Mouse (Mus musculus) myocyte (in vitro differentiated cells): ENCODE results near the gene Faim. TPM values are rescaled to one million over a fixed set of nuclear protein-coding genes. Genes with fewer than 3 reads are reported as not detected.

ENCODE experiments used
- H3K27me3 ChIP-seq: one replicate; pipeline ENCODE4 v1.6.1; 2011; ENCODE audit not compliant: control insufficient read depth, insufficient read depth, insufficient read length
- H3K36me3 ChIP-seq: one replicate; pipeline ENCODE4 v1.6.1; 2011; ENCODE audit not compliant: control insufficient read depth, insufficient read depth
- H3K4me2 ChIP-seq: one replicate; pipeline ENCODE4 v1.6.1; 2011; ENCODE audit warnings: low read depth, control low read depth
- H3K4me3 ChIP-seq: one replicate; pipeline ENCODE4 v1.5.1; 2011; ENCODE audit warnings: mild to moderate bottlenecking, control low read depth, moderate library complexity
- H3K79me2 ChIP-seq: one replicate; pipeline ENCODE4 v1.6.1; 2011; ENCODE audit not compliant: control insufficient read depth, insufficient read depth
- H3ac ChIP-seq: one replicate; pipeline ENCODE4 v1.6.1; 2011; ENCODE audit not compliant: control insufficient read depth, insufficient read length
- CEBPB ChIP-seq: IDR thresholded peaks from 2 replicates; pipeline ENCODE4 v1.6.1; 2011; ENCODE audit warnings: mild to moderate bottlenecking, moderate library complexity; ENCODE audit not compliant: poor library complexity, insufficient read depth, severe bottlenecking
- E2F4 ChIP-seq: IDR thresholded peaks from one replicate; pipeline ENCODE4 v1.6.1; 2011; ENCODE audit warnings: mild to moderate bottlenecking, control low read depth, moderate library complexity; ENCODE audit not compliant: insufficient read depth
- MAX ChIP-seq: IDR thresholded peaks from one replicate; pipeline ENCODE4 v1.6.1; 2011; ENCODE audit warnings: low read depth, mild to moderate bottlenecking, control low read depth
- MYOD1 ChIP-seq, 3 experiments: IDR thresholded peaks; one replicate each; pipeline ENCODE4 v1.6.1; 2011; ENCODE audit warnings: control low read depth in 2 of 3, low read depth in 2 of 3, mild to moderate bottlenecking in 2 of 3, moderate library complexity in 1 of 3; ENCODE audit not compliant: insufficient read length in 2 of 3, control insufficient read depth in 1 of 3
- MYOG ChIP-seq, 3 experiments: IDR thresholded peaks; one replicate each; pipeline ENCODE4 v1.6.1; 2011; ENCODE audit warnings: control low read depth in 2 of 3, low read depth in 2 of 3, mild to moderate bottlenecking in 2 of 3; ENCODE audit not compliant: insufficient read length in 2 of 3, control insufficient read depth in 1 of 3, insufficient read depth in 1 of 3
- POLR2A ChIP-seq: IDR thresholded peaks from one replicate; pipeline ENCODE4 v1.6.1; 2011; ENCODE audit warnings: low read depth, mild to moderate bottlenecking, control low read depth, moderate library complexity; ENCODE audit not compliant: insufficient read length
- POLR2AphosphoS2 ChIP-seq: IDR thresholded peaks from one replicate; pipeline ENCODE4 v1.6.1; 2011; ENCODE audit warnings: low read depth, control low read depth; ENCODE audit not compliant: insufficient read length
- REST ChIP-seq: IDR thresholded peaks from one replicate; pipeline ENCODE4 v1.6.1; 2011; ENCODE audit warnings: mild to moderate bottlenecking, control low read depth, moderate library complexity; ENCODE audit not compliant: insufficient read depth, insufficient read length
- SRF ChIP-seq: IDR thresholded peaks from one replicate; pipeline ENCODE4 v1.6.1; 2011; ENCODE audit warnings: low read depth; ENCODE audit not compliant: control insufficient read depth, insufficient read length
- TCF12 ChIP-seq: IDR thresholded peaks from one replicate; pipeline ENCODE4 v1.6.1; 2011; ENCODE audit warnings: mild to moderate bottlenecking, control low read depth; ENCODE audit not compliant: poor library complexity, insufficient read depth, severe bottlenecking
- TCF3 ChIP-seq: IDR thresholded peaks from one replicate; pipeline ENCODE4 v1.6.1; 2011; ENCODE audit warnings: low read depth, control low read depth; ENCODE audit not compliant: insufficient read length
- USF1 ChIP-seq: IDR thresholded peaks from one replicate; pipeline ENCODE4 v1.6.1; 2011; ENCODE audit warnings: low read depth, mild to moderate bottlenecking, control low read depth, moderate library complexity
- polyA plus RNA-seq: library from polyadenylated mRNA; unstranded; fragments of >200 nt; fragmentation: generic; extraction: Trizol; gene quantifications from one replicate; pipeline ENCODE4 v1.2.1, GENCODE M21; 2012; ENCODE audit warnings: missing spikeins

Faim gene
- polyA plus RNA-seq, 1 experiment = 17.3 TPM

GRCm38 (mm10) chr9:98954391-98955102 lies 31.6 kb upstream of the Faim start:
- no peak for TF ChIP-seq REST
- TF ChIP-seq MYOG (IDR thresholded peaks at IDR 0.05; ENCODE audit: control insufficient read depth in 1 of 3, insufficient read depth in 1 of 3, insufficient read length in 2 of 3, low read depth in 2 of 3) = no peak
- TF ChIP-seq E2F4 = no peak
- no peak for TF ChIP-seq TCF12
- TF ChIP-seq MAX = no peak
- no peak for TF ChIP-seq MYOD1 (IDR thresholded peaks at IDR 0.05; ENCODE audit: control insufficient read depth in 1 of 3, insufficient read length in 2 of 3, low read depth in 2 of 3)
- TF ChIP-seq TCF3 = no peak
- TF ChIP-seq USF1 = no peak
- TF ChIP-seq SRF = no peak
- TF ChIP-seq POLR2A = no peak
- TF ChIP-seq POLR2AphosphoS2 = no peak
- TF ChIP-seq CEBPB = no peak
- H3K27me3 ChIP-seq = peaks cover 79% of the 10 kb centered on the region
- peak overlapping the region; percentile 48 for H3K4me2 ChIP-seq
- no peaks in the 10 kb centered on the region for H3K36me3 ChIP-seq
- H3K4me3 ChIP-seq = no peak overlapping the region
- no peak overlapping the region for H3ac ChIP-seq
- H3K79me2 ChIP-seq = no peaks in the 10 kb centered on the region

- Histone ChIP-seq H3K4me3 (no peak within 1 kb of the TSS), H3K27me3 (peaks cover 82% of the 10 kb centered on the region), H3K79me2 (no peaks in the 10 kb centered on the region), H3K4me2 (peak within 1 kb of the TSS; percentile 48), H3K36me3 (no peaks in the 10 kb centered on the region), H3ac (no peak within 1 kb of the TSS)
- TF ChIP-seq TCF12 (no peak), MYOD1 (IDR thresholded peaks at IDR 0.05; ENCODE audit: control insufficient read depth in 1 of 3, insufficient read length in 2 of 3, low read depth in 2 of 3) (no peak), CEBPB (no peak), POLR2A (no peak), MYOG (IDR thresholded peaks at IDR 0.05; ENCODE audit: control insufficient read depth in 1 of 3, insufficient read depth in 1 of 3, insufficient read length in 2 of 3, low read depth in 2 of 3) (no peak), SRF (no peak), E2F4 (no peak), MAX (no peak), TCF3 (no peak), REST (no peak), POLR2AphosphoS2 (no peak), USF1 (no peak)
Observed at GRCm38 (mm10) chr9:98955103-98955715, 31.0 kb upstream of the Faim start, which contains the start of gene Foxl2. Foxl2 (plus strand) TSS chr9:98955288.

GRCm38 (mm10) chr9:98955716-98956224 lies 30.4 kb upstream of the Faim start:
- TF ChIP-seq REST = no peak
- no peak for TF ChIP-seq CEBPB
- TF ChIP-seq POLR2A = no peak
- no peak for TF ChIP-seq SRF
- Histone ChIP-seq H3K4me2 (peak overlapping the region; percentile 48), H3ac (no peak overlapping the region), H3K4me3 (no peak overlapping the region), H3K36me3 (no peaks in the 10 kb centered on the region), H3K27me3 (peaks cover 81% of the 10 kb centered on the region), H3K79me2 (no peaks in the 10 kb centered on the region)

- TF ChIP-seq MYOG (IDR thresholded peaks at IDR 0.05; ENCODE audit: control insufficient read depth in 1 of 3, insufficient read depth in 1 of 3, insufficient read length in 2 of 3, low read depth in 2 of 3) (no peak), MAX (no peak), POLR2AphosphoS2 (no peak), E2F4 (no peak), USF1 (no peak), TCF3 (no peak), REST (no peak), POLR2A (no peak), MYOD1 (IDR thresholded peaks at IDR 0.05; ENCODE audit: control insufficient read depth in 1 of 3, insufficient read length in 2 of 3, low read depth in 2 of 3) (no peak), SRF (no peak), CEBPB (no peak), TCF12 (no peak)
- Histone ChIP-seq H3K27me3 (peaks cover 81% of the 10 kb centered on the region), H3K79me2 (no peaks in the 10 kb centered on the region), H3K4me2 (no peak overlapping the region), H3K36me3 (no peaks in the 10 kb centered on the region), H3ac (no peak overlapping the region), H3K4me3 (no peak overlapping the region)
Observed at GRCm38 (mm10) chr9:98956591-98957381, 29.4 kb upstream of the Faim start.
